Mouse (Mus musculus) neural tube, embryonic 15.5 days (tissue): ENCODE results near the gene Cma2. TPM values are rescaled to one million over a fixed set of nuclear protein-coding genes. Genes with fewer than 3 reads are reported as not detected.

Source experiments
- ATAC-seq: fragments of 200-750 bp; cut with Nextera tagmentation; 2 replicates; pipeline ENCODE4 v1.8.0; 2017; ENCODE audit warnings: mild to moderate bottlenecking, moderate TSS enrichment, moderate library complexity; ENCODE audit not compliant: low FRiP score
- H3K27ac ChIP-seq: fragments of 300-500 bp; sonication (generic); replicated peaks from 2 replicates; pipeline ENCODE4 v1.5.1; 2015; ENCODE audit warnings: mild to moderate bottlenecking, inconsistent platforms
- H3K27me3 ChIP-seq: fragments of 300-500 bp; sonication (generic); replicated peaks from 2 replicates; pipeline ENCODE4 v1.6.1; 2015; ENCODE audit warnings: inconsistent platforms
- H3K36me3 ChIP-seq: fragments of 300-500 bp; sonication (generic); 2 replicates; pipeline ENCODE4 v1.6.1; 2015; ENCODE audit warnings: inconsistent platforms
- H3K4me1 ChIP-seq: fragments of 300-500 bp; sonication (generic); 2 replicates; pipeline ENCODE4 v1.6.1; 2015; ENCODE audit warnings: inconsistent platforms
- H3K4me2 ChIP-seq: fragments of 300-500 bp; sonication (generic); 2 replicates; pipeline ENCODE4 v1.6.1; 2015; ENCODE audit warnings: inconsistent platforms, mild to moderate bottlenecking, moderate library complexity
- H3K4me3 ChIP-seq: fragments of 300-500 bp; sonication (generic); replicated peaks from 2 replicates; pipeline ENCODE4 v1.5.1; 2015; ENCODE audit warnings: mild to moderate bottlenecking, inconsistent platforms
- H3K9ac ChIP-seq: fragments of 300-500 bp; sonication (generic); replicated peaks from 2 replicates; pipeline ENCODE4 v1.6.1; 2015; ENCODE audit warnings: mild to moderate bottlenecking, inconsistent platforms
- H3K9me3 ChIP-seq: fragments of 300-500 bp; sonication (generic); replicated peaks from 2 replicates; pipeline ENCODE4 v1.6.1; 2016; ENCODE audit warnings: inconsistent platforms
- WGBS: fragments of 180-500 bp; shearing (Covaris S2); methylation state at CpG from one replicate; pipeline ENCODE4 v1.1.7; 2015; ENCODE audit warnings: mixed read lengths; 5-methylcytosine and 5-hydroxymethylcytosine counted together
- polyA plus RNA-seq: library from polyadenylated mRNA; unstranded; fragments of >200 nt; fragmentation: Nextera tagmentation; extraction: Ambion mirVana; gene quantifications from 2 replicates; pipeline ENCODE4 v1.2.1, GENCODE M21; 2015

Cma2 gene
- not detected in 2 replicates for polyA plus RNA-seq

- Histone ChIP-seq H3K27me3 (no peaks in the 10 kb centered on the region), H3K4me1 (no peaks in the 10 kb centered on the region), H3K4me3 (no peak within 1 kb of the TSS), H3K9me3 (0 out of 2 replicates have a peak, but pooled peaks cover 3% of the 10 kb centered on the region), H3K4me2 (no peak within 1 kb of the TSS), H3K27ac (no peak within 1 kb of the TSS), H3K36me3 (no peaks in the 10 kb centered on the region), H3K9ac (no peak within 1 kb of the TSS)
- no peak for ATAC-seq
- 87% methylated on average over 6 of the region's 6 CpGs for WGBS
Observed at GRCm38 (mm10) chr14:55950346-55951030, at the start of gene Cma2. Gene Cma2 (plus strand): TSS chr14:55950980.

GRCm38 (mm10) chr14:55905518-55905917 lies 45.3 kb upstream of the Cma2 start:
- no peaks in the 10 kb centered on the region for H3K27me3 ChIP-seq
- peaks cover 7% of the 10 kb centered on the region for H3K4me1 ChIP-seq
- no peaks in the 10 kb centered on the region for H3K36me3 ChIP-seq
- no peak overlapping the region for H3K9ac ChIP-seq
- H3K4me2 ChIP-seq: no peak overlapping the region
- 35% methylated on average over 1 of the region's 1 CpGs for WGBS
- H3K4me3 ChIP-seq: no peak overlapping the region
- ATAC-seq: no peak
- H3K27ac ChIP-seq: no peak overlapping the region
- no peaks in the 10 kb centered on the region for H3K9me3 ChIP-seq

- no peak for ATAC-seq
- Histone ChIP-seq H3K4me3 (no peak overlapping the region), H3K27me3 (no peaks in the 10 kb centered on the region), H3K9me3 (no peaks in the 10 kb centered on the region), H3K9ac (no peak overlapping the region), H3K36me3 (no peaks in the 10 kb centered on the region), H3K27ac (no peak overlapping the region), H3K4me1 (no peaks in the 10 kb centered on the region), H3K4me2 (no peak overlapping the region)
- 68% methylated on average over 4 of the region's 4 CpGs for WGBS
Observed at GRCm38 (mm10) chr14:55913406-55913805, 37.4 kb upstream of the Cma2 start.

GRCm38 (mm10) chr14:55918240-55919082 lies 32.3 kb upstream of the Cma2 start:
- H3K27ac ChIP-seq: no peak overlapping the region; the same call in 1 of the 2 replicates
- WGBS: 44% methylated on average over 14 of the region's 14 CpGs
- no peaks in the 10 kb centered on the region for H3K36me3 ChIP-seq
- peak overlapping the region; percentile 45 for H3K4me2 ChIP-seq
- H3K9me3 ChIP-seq: no peaks in the 10 kb centered on the region
- H3K4me1 ChIP-seq: 0 out of 2 replicates have a peak, but pooled peaks cover 3% of the 10 kb centered on the region
- H3K4me3 ChIP-seq: peak overlapping the region; percentile 16; the same call in 1 of the 2 replicates
- peak overlapping the region; percentile 37; the same call in 1 of the 2 replicates for H3K9ac ChIP-seq
- ATAC-seq: peak; percentile 87
- no peaks in the 10 kb centered on the region for H3K27me3 ChIP-seq

- 0 out of 2 replicates have a peak, but pooled peaks cover 3% of the 10 kb centered on the region for H3K4me1 ChIP-seq
- no peaks in the 10 kb centered on the region for H3K9me3 ChIP-seq
- no peak overlapping the region for H3K9ac ChIP-seq
- no peak overlapping the region for H3K27ac ChIP-seq
- H3K4me2 ChIP-seq: no peak overlapping the region
- 81% methylated on average over 7 of the region's 7 CpGs for WGBS
- no peaks in the 10 kb centered on the region for H3K27me3 ChIP-seq
- H3K4me3 ChIP-seq: no peak overlapping the region
- ATAC-seq: no peak
- no peaks in the 10 kb centered on the region for H3K36me3 ChIP-seq
Observed at GRCm38 (mm10) chr14:55922475-55923232, 28.1 kb upstream of the Cma2 start.

GRCm38 (mm10) chr14:55926847-55927246 lies 23.9 kb upstream of the Cma2 start:
- Histone ChIP-seq H3K4me2 (no peak overlapping the region), H3K36me3 (no peaks in the 10 kb centered on the region), H3K4me1 (no peaks in the 10 kb centered on the region), H3K4me3 (no peak overlapping the region), H3K27ac (no peak overlapping the region), H3K9ac (no peak overlapping the region), H3K9me3 (no peaks in the 10 kb centered on the region), H3K27me3 (no peaks in the 10 kb centered on the region)
- ATAC-seq: no peak
- 94% methylated on average over 4 of the region's 4 CpGs for WGBS

- H3K4me3 ChIP-seq: no peak overlapping the region
Observed at GRCm38 (mm10) chr14:55929263-55929997, 21.4 kb upstream of the Cma2 start.

GRCm38 (mm10) chr14:55933586-55933985 lies 17.2 kb upstream of the Cma2 start:
- 54% methylated on average over 7 of the region's 7 CpGs for WGBS

More at GRCm38 (mm10) chr14:55929263-55929997, 21.4 kb upstream of the Cma2 start:
- Histone ChIP-seq H3K9me3 (no peaks in the 10 kb centered on the region), H3K27ac (no peak overlapping the region), H3K4me2 (no peak overlapping the region), H3K9ac (no peak overlapping the region), H3K4me1 (no peaks in the 10 kb centered on the region), H3K27me3 (no peaks in the 10 kb centered on the region), H3K36me3 (no peaks in the 10 kb centered on the region)
- 84% methylated on average over 12 of the region's 12 CpGs for WGBS
- ATAC-seq: no peak

GRCm38 (mm10) chr14:55940070-55940800 lies 10.5 kb upstream of the Cma2 start:
- Histone ChIP-seq H3K4me1 (no peaks in the 10 kb centered on the region), H3K27ac (no peak overlapping the region), H3K9ac (no peak overlapping the region), H3K4me2 (no peak overlapping the region), H3K36me3 (no peaks in the 10 kb centered on the region), H3K27me3 (no peaks in the 10 kb centered on the region), H3K4me3 (no peak overlapping the region), H3K9me3 (no peaks in the 10 kb centered on the region)
- WGBS: 55% methylated on average over 7 of the region's 7 CpGs
- no peak for ATAC-seq

More at GRCm38 (mm10) chr14:55933586-55933985, 17.2 kb upstream of the Cma2 start:
- Histone ChIP-seq H3K27me3 (no peaks in the 10 kb centered on the region), H3K4me1 (no peaks in the 10 kb centered on the region), H3K27ac (no peak overlapping the region), H3K9me3 (no peaks in the 10 kb centered on the region), H3K36me3 (no peaks in the 10 kb centered on the region), H3K4me3 (no peak overlapping the region), H3K9ac (no peak overlapping the region), H3K4me2 (no peak overlapping the region)
- no peak for ATAC-seq

- Histone ChIP-seq H3K9ac (no peak overlapping the region), H3K4me1 (no peaks in the 10 kb centered on the region), H3K27ac (no peak overlapping the region), H3K27me3 (no peaks in the 10 kb centered on the region), H3K4me3 (no peak overlapping the region), H3K9me3 (no peaks in the 10 kb centered on the region), H3K36me3 (no peaks in the 10 kb centered on the region), H3K4me2 (no peak overlapping the region)
- WGBS: 89% methylated on average over 11 of the region's 11 CpGs
- ATAC-seq: no peak
Observed at GRCm38 (mm10) chr14:55943601-55944000, 7.2 kb upstream of the Cma2 start.
